Mouse (Mus musculus) olfactory bulb, adult 2 months (tissue): ENCODE results near the gene Micall1. TPM values are rescaled to one million over a fixed set of nuclear protein-coding genes. Genes with fewer than 3 reads are reported as not detected.

ENCODE experiments used
- H3K27ac ChIP-seq: fragments of 200-500 bp; 2 replicates; pipeline ENCODE4 v1.5.1; 2012; ENCODE audit warnings: low read depth, low read length; ENCODE audit not compliant: insufficient read depth
- H3K4me1 ChIP-seq: fragments of 200-500 bp; 2 replicates; pipeline ENCODE4 v1.6.1; 2012; ENCODE audit warnings: low read length; ENCODE audit not compliant: control insufficient read depth, insufficient read depth
- H3K4me3 ChIP-seq: fragments of 200-500 bp; 2 replicates; pipeline ENCODE4 v1.5.1; 2012; ENCODE audit warnings: mild to moderate bottlenecking, low read depth, low read length, moderate library complexity; ENCODE audit not compliant: insufficient read depth
- CTCF ChIP-seq: fragments of 200-500 bp; IDR thresholded peaks from 2 replicates; pipeline ENCODE4 v1.5.1; 2012; ENCODE audit warnings: low read depth, mild to moderate bottlenecking, low read length, moderate library complexity; ENCODE audit not compliant: insufficient read depth
- POLR2A ChIP-seq: fragments of 200-500 bp; IDR thresholded peaks from 2 replicates; pipeline ENCODE4 v1.6.1; 2012; ENCODE audit warnings: mild to moderate bottlenecking, low read depth, low read length, moderate library complexity; ENCODE audit not compliant: insufficient read depth
- WGBS: fragments of 180-500 bp; shearing (Covaris S2); methylation state at CpG from one replicate; pipeline ENCODE4 v1.1.7; 2018; 5-methylcytosine and 5-hydroxymethylcytosine counted together
- polyA plus RNA-seq: library from polyadenylated mRNA; stranded (reverse); fragments of >200 nt; gene quantifications from 2 replicates; pipeline ENCODE4 v1.2.4, GENCODE M21; 2012; ENCODE audit warnings: low replicate concordance; ENCODE audit not compliant: missing spikeins, insufficient read depth, insufficient read length

Gene Micall1
- polyA plus RNA-seq, 1 experiment = not detected

GRCm38 (mm10) chr15:79095483-79095882 is 13.2 kb upstream of the Micall1 start:
- H3K4me1 ChIP-seq = peaks cover 20% of the 10 kb centered on the region
- whole genome bisulfite sequencing = 56% methylated on average over 5 of the region's 5 CpGs
- TF ChIP-seq POLR2A (no peak), CTCF (no peak)
- no peak overlapping the region for H3K27ac ChIP-seq
- H3K4me3 ChIP-seq = no peak overlapping the region

- H3K27ac ChIP-seq = no peak overlapping the region
- peaks cover 20% of the 10 kb centered on the region for H3K4me1 ChIP-seq
- 62% methylated on average over 3 of the region's 3 CpGs for WGBS
- no peak for TF ChIP-seq CTCF
- no peak for TF ChIP-seq POLR2A
- H3K4me3 ChIP-seq = no peak overlapping the region
Observed at GRCm38 (mm10) chr15:79096556-79096955, 12.1 kb upstream of the Micall1 start.

GRCm38 (mm10) chr15:79097135-79097534 is 11.6 kb upstream of the Micall1 start:
- Histone ChIP-seq H3K27ac (peak overlapping the region; percentile 40; the same call in 1 of the 2 replicates), H3K4me1 (peaks cover 20% of the 10 kb centered on the region), H3K4me3 (no peak overlapping the region)
- 13% methylated on average over 2 of the region's 2 CpGs for WGBS
- TF ChIP-seq CTCF = no peak
- no peak for TF ChIP-seq POLR2A

- H3K4me1 ChIP-seq = peaks cover 19% of the 10 kb centered on the region
- peak overlapping the region; percentile 40; the same call in 1 of the 2 replicates for H3K27ac ChIP-seq
Observed at GRCm38 (mm10) chr15:79097611-79098025, 11.1 kb upstream of the Micall1 start.

GRCm38 (mm10) chr15:79098220-79098619 is 10.5 kb upstream of the Micall1 start:
- H3K27ac ChIP-seq = no peak overlapping the region
- peaks cover 18% of the 10 kb centered on the region for H3K4me1 ChIP-seq
- WGBS = 80% methylated on average over 5 of the region's 5 CpGs
- H3K4me3 ChIP-seq = no peak overlapping the region
- no peak for TF ChIP-seq CTCF
- TF ChIP-seq POLR2A = no peak

More at GRCm38 (mm10) chr15:79097611-79098025, 11.1 kb upstream of the Micall1 start:
- TF ChIP-seq POLR2A (no peak), CTCF (no peak)
- 13% methylated on average over 6 of the region's 6 CpGs for WGBS
- H3K4me3 ChIP-seq = no peak overlapping the region

- H3K4me3 ChIP-seq = no peak overlapping the region
- 70% methylated on average over 7 of the region's 7 CpGs for WGBS
- peaks cover 20% of the 10 kb centered on the region for H3K4me1 ChIP-seq
- TF ChIP-seq POLR2A (no peak), CTCF (no peak)
- no peak overlapping the region for H3K27ac ChIP-seq
Observed at GRCm38 (mm10) chr15:79098868-79099267, 9.8 kb upstream of the Micall1 start.

- H3K4me1 ChIP-seq = peaks cover 20% of the 10 kb centered on the region
- WGBS = 81% methylated on average over 4 of the region's 4 CpGs
- no peak overlapping the region for H3K27ac ChIP-seq
- TF ChIP-seq CTCF (no peak), POLR2A (no peak)
- no peak overlapping the region for H3K4me3 ChIP-seq
Observed at GRCm38 (mm10) chr15:79099456-79099855, 9.2 kb upstream of the Micall1 start.

- WGBS = 87% methylated on average over 4 of the region's 4 CpGs
- Histone ChIP-seq H3K4me3 (no peak overlapping the region), H3K27ac (no peak overlapping the region), H3K4me1 (peaks cover 18% of the 10 kb centered on the region)
- TF ChIP-seq POLR2A (no peak), CTCF (no peak)
Observed at GRCm38 (mm10) chr15:79100391-79100790, 8.3 kb upstream of the Micall1 start.

GRCm38 (mm10) chr15:79101531-79101930 is 7.2 kb upstream of the Micall1 start:
- H3K27ac ChIP-seq = no peak overlapping the region
- H3K4me3 ChIP-seq = no peak overlapping the region
- no peak for TF ChIP-seq POLR2A
- no peak for TF ChIP-seq CTCF
- H3K4me1 ChIP-seq = peaks cover 16% of the 10 kb centered on the region

- H3K4me1 ChIP-seq = peaks cover 11% of the 10 kb centered on the region
- H3K27ac ChIP-seq = no peak overlapping the region
- no peak overlapping the region for H3K4me3 ChIP-seq
- TF ChIP-seq POLR2A = no peak
- no peak for TF ChIP-seq CTCF
- WGBS = 60% methylated on average over 10 of the region's 10 CpGs
Observed at GRCm38 (mm10) chr15:79103264-79103663, 5.4 kb upstream of the Micall1 start.
